Mouse (Mus musculus): ENCODE data around the gene Ndufb7. TPM values are rescaled to one million over a fixed set of nuclear protein-coding genes. Genes with fewer than 3 reads are reported as not detected.
"Not testable (repeated sequence)": the region's sequence is repeated elsewhere in the genome, so short reads cannot be mapped to it uniquely, and the experiment has no call there.

Gene Ndufb7
- total and polyA plus RNA-seq, 3 experiments = 620 to 1,159 (median 733) TPM

GRCm38 (mm10) chr8:83569165-83569564 is 2.7 kb downstream of the Ndufb7 start:
- WGBS = 58% methylated on average over 4 of the region's 4 CpGs
- Histone ChIP-seq H3K4me1 (ENCODE audit: control insufficient read depth, insufficient read depth, low read length) (peaks cover 6% of the 10 kb centered on the region), H3K9ac (ENCODE audit: low read depth, low read length) (no peak overlapping the region), H3K27me3 (ENCODE audit: control insufficient read depth, insufficient read depth, low read length) (no peaks in the 10 kb centered on the region), H3K79me2 (replicated peaks; ENCODE audit: control insufficient read depth, insufficient read depth, low read length) (peaks cover 6% of the 10 kb centered on the region; the same call in 1 of the 2 replicates), H3K27ac (no peak overlapping the region; the same call in 1 of the 2 replicates), H3K36me3 (ENCODE audit: control insufficient read depth, insufficient read depth, low read length) (no peaks in the 10 kb centered on the region), H3K4me3 (no peak overlapping the region)
- TF ChIP-seq CTCF (IDR thresholded peaks at IDR 0.05) = no peak
- TF ChIP-seq POLR2A (IDR thresholded peaks at IDR 0.05; ENCODE audit: insufficient read depth, low read depth, low read length) = no peak
- no peak for TF ChIP-seq EP300 (IDR thresholded peaks at IDR 0.05; ENCODE audit: insufficient read depth, low read depth, low read length)
- intact Hi-C loops (cut with DNase I) = loop anchor here (5.0 kb wide), 1 partner anchor 38 kb away; the partner anchor contains the start of genes Dnajb1 and Tecr
- DNase-seq = no peak

- no peaks in the 10 kb centered on the region for H3K27me3 ChIP-seq (ENCODE audit: control insufficient read depth, insufficient read depth, low read length)
- WGBS = 77% methylated on average over 15 of the region's 15 CpGs
- H3K27ac ChIP-seq = no peak overlapping the region
- intact Hi-C loops (cut with DNase I) = no loop called here
- H3K4me1 ChIP-seq (ENCODE audit: control insufficient read depth, insufficient read depth, low read length) = peaks cover 6% of the 10 kb centered on the region
- H3K36me3 ChIP-seq (ENCODE audit: control insufficient read depth, insufficient read depth, low read length) = no peaks in the 10 kb centered on the region
- TF ChIP-seq EP300 (IDR thresholded peaks at IDR 0.05; ENCODE audit: insufficient read depth, low read depth, low read length) (no peak), POLR2A (IDR thresholded peaks at IDR 0.05; ENCODE audit: insufficient read depth, low read depth, low read length) (0 out of 2 replicates have a peak, but pooled peaks have one; percentile 7)
- peaks cover 6% of the 10 kb centered on the region; the same call in 1 of the 2 replicates for H3K79me2 ChIP-seq (replicated peaks; ENCODE audit: control insufficient read depth, insufficient read depth, low read length)
- H3K9ac ChIP-seq (ENCODE audit: low read depth, low read length) = no peak overlapping the region
- no peak overlapping the region for H3K4me3 ChIP-seq
- DNase-seq = no peak
These were observed 4.0 kb downstream of the Ndufb7 start for GRCm38 (mm10) chr8:83570272-83571000.

- H3K4me3 ChIP-seq; H3K27me3 ChIP-seq (ENCODE audit: control insufficient read depth, insufficient read depth, low read length); H3K9ac ChIP-seq (ENCODE audit: low read depth, low read length); H3K79me2 ChIP-seq (replicated peaks; ENCODE audit: control insufficient read depth, insufficient read depth, low read length); H3K27ac ChIP-seq; H3K36me3 ChIP-seq (ENCODE audit: control insufficient read depth, insufficient read depth, low read length); DNase-seq; intact Hi-C loops (cut with DNase I); H3K4me1 ChIP-seq (ENCODE audit: control insufficient read depth, insufficient read depth, low read length): not testable (repeated sequence)
- 83% methylated on average over 5 of the region's 7 CpGs for WGBS
These were observed 4.5 kb downstream of the Ndufb7 start for GRCm38 (mm10) chr8:83571001-83571340.

GRCm38 (mm10) chr8:83571791-83572190 is 5.3 kb downstream of the Ndufb7 start:
- intact Hi-C loops (cut with DNase I) = loop anchor here (2.0 kb wide), 1 partner anchor 21 kb away; no protein-coding TSS in a partner anchor
- TF ChIP-seq EP300 (IDR thresholded peaks at IDR 0.05; ENCODE audit: insufficient read depth, low read depth, low read length) (no peak), CTCF (IDR thresholded peaks at IDR 0.05) (no peak), POLR2A (IDR thresholded peaks at IDR 0.05; ENCODE audit: insufficient read depth, low read depth, low read length) (no peak)
- no peak overlapping the region for H3K4me3 ChIP-seq
- no peaks in the 10 kb centered on the region for H3K27me3 ChIP-seq (ENCODE audit: control insufficient read depth, insufficient read depth, low read length)
- H3K4me1 ChIP-seq (ENCODE audit: control insufficient read depth, insufficient read depth, low read length) = peaks cover 8% of the 10 kb centered on the region
- WGBS = 91% methylated on average over 10 of the region's 10 CpGs
- no peaks in the 10 kb centered on the region for H3K36me3 ChIP-seq (ENCODE audit: control insufficient read depth, insufficient read depth, low read length)
- no peak overlapping the region for H3K27ac ChIP-seq
- H3K79me2 ChIP-seq (replicated peaks; ENCODE audit: control insufficient read depth, insufficient read depth, low read length) = peaks cover 4% of the 10 kb centered on the region; the same call in 1 of the 2 replicates
- H3K9ac ChIP-seq (ENCODE audit: low read depth, low read length) = no peak overlapping the region
- no peak for DNase-seq

- H3K27me3 ChIP-seq (ENCODE audit: control insufficient read depth, insufficient read depth, low read length) = no peaks in the 10 kb centered on the region
- no peak for DNase-seq
- H3K4me3 ChIP-seq = no peak overlapping the region
- no peak overlapping the region; the same call in 1 of the 2 replicates for H3K27ac ChIP-seq
- H3K36me3 ChIP-seq (ENCODE audit: control insufficient read depth, insufficient read depth, low read length) = no peaks in the 10 kb centered on the region
- peaks cover 8% of the 10 kb centered on the region for H3K4me1 ChIP-seq (ENCODE audit: control insufficient read depth, insufficient read depth, low read length)
- intact Hi-C loops (cut with DNase I) = loop anchor here (2.0 kb wide), 1 partner anchor 20 kb away; no protein-coding TSS in a partner anchor
- TF ChIP-seq CTCF (IDR thresholded peaks at IDR 0.05) = no peak
- no peak for TF ChIP-seq POLR2A (IDR thresholded peaks at IDR 0.05; ENCODE audit: insufficient read depth, low read depth, low read length)
- no peak for TF ChIP-seq EP300 (IDR thresholded peaks at IDR 0.05; ENCODE audit: insufficient read depth, low read depth, low read length)
- H3K9ac ChIP-seq (ENCODE audit: low read depth, low read length) = no peak overlapping the region
- 76% methylated on average over 5 of the region's 5 CpGs for WGBS
- peaks cover 4% of the 10 kb centered on the region; the same call in 1 of the 2 replicates for H3K79me2 ChIP-seq (replicated peaks; ENCODE audit: control insufficient read depth, insufficient read depth, low read length)
These were observed 5.9 kb downstream of the Ndufb7 start for GRCm38 (mm10) chr8:83572246-83572812.
